Mouse (Mus musculus) kidney, embryonic 14.5 days (tissue): Measurements from ENCODE around the gene Nudcd2. TPM values are rescaled to one million over a fixed set of nuclear protein-coding genes. Genes with fewer than 3 reads are reported as not detected.

Source experiments
- ATAC-seq: fragments of 200-750 bp; cut with Nextera tagmentation; 2 replicates; pipeline ENCODE4 v1.8.0; 2017; ENCODE audit warnings: moderate number of reproducible peaks, mild to moderate bottlenecking, moderate TSS enrichment, moderate library complexity; ENCODE audit not compliant: low FRiP score, low TSS enrichment
- H3K27ac ChIP-seq: fragments of 300-500 bp; sonication (generic); 2 replicates; pipeline ENCODE4 v1.5.1; 2014; ENCODE audit warnings: low read depth, mild to moderate bottlenecking, low read length, moderate library complexity, mixed read lengths
- H3K27me3 ChIP-seq: fragments of 300-500 bp; sonication (generic); 2 replicates; pipeline ENCODE4 v1.6.1; 2014; ENCODE audit warnings: mild to moderate bottlenecking, low read length; ENCODE audit not compliant: control insufficient read depth, insufficient read depth
- H3K36me3 ChIP-seq: fragments of 300-500 bp; sonication (generic); 2 replicates; pipeline ENCODE4 v1.6.1; 2014; ENCODE audit warnings: low read length, mixed read lengths; ENCODE audit not compliant: control insufficient read depth, insufficient read depth
- H3K4me1 ChIP-seq: fragments of 300-500 bp; sonication (generic); 2 replicates; pipeline ENCODE4 v1.6.1; 2014; ENCODE audit warnings: low read length, mixed read lengths; ENCODE audit not compliant: control insufficient read depth, insufficient read depth
- H3K4me2 ChIP-seq: fragments of 300-500 bp; sonication (generic); replicated peaks from 2 replicates; pipeline ENCODE4 v1.6.1; 2014; ENCODE audit warnings: low read depth, mild to moderate bottlenecking, low read length
- H3K4me3 ChIP-seq: fragments of 300-500 bp; sonication (generic); 2 replicates; pipeline ENCODE4 v1.5.1; 2014; ENCODE audit warnings: mild to moderate bottlenecking, low read length
- H3K9ac ChIP-seq: fragments of 300-500 bp; sonication (generic); 2 replicates; pipeline ENCODE4 v1.6.1; 2014; ENCODE audit warnings: low read depth, mild to moderate bottlenecking, low read length, moderate library complexity
- H3K9me3 ChIP-seq: fragments of 300-500 bp; sonication (generic); 2 replicates; pipeline ENCODE4 v1.6.1; 2016; ENCODE audit warnings: low read length; ENCODE audit not compliant: control insufficient read depth
- WGBS: fragments of 180-500 bp; shearing (Covaris S2); extraction: QIAGEN DNeasy Blood & Tissue Kit; methylation state at CpG from one replicate; pipeline ENCODE4 v1.1.7; 2014; 5-methylcytosine and 5-hydroxymethylcytosine counted together
- polyA plus RNA-seq: library from polyadenylated mRNA; unstranded; fragments of >200 nt; fragmentation: Nextera tagmentation; extraction: Ambion mirVana; gene quantifications from 2 replicates; pipeline ENCODE4 v1.2.1, GENCODE M21; 2014

Gene Nudcd2
- polyA plus RNA-seq, 1 experiment from 2014 or later: 204 TPM

DNA sequence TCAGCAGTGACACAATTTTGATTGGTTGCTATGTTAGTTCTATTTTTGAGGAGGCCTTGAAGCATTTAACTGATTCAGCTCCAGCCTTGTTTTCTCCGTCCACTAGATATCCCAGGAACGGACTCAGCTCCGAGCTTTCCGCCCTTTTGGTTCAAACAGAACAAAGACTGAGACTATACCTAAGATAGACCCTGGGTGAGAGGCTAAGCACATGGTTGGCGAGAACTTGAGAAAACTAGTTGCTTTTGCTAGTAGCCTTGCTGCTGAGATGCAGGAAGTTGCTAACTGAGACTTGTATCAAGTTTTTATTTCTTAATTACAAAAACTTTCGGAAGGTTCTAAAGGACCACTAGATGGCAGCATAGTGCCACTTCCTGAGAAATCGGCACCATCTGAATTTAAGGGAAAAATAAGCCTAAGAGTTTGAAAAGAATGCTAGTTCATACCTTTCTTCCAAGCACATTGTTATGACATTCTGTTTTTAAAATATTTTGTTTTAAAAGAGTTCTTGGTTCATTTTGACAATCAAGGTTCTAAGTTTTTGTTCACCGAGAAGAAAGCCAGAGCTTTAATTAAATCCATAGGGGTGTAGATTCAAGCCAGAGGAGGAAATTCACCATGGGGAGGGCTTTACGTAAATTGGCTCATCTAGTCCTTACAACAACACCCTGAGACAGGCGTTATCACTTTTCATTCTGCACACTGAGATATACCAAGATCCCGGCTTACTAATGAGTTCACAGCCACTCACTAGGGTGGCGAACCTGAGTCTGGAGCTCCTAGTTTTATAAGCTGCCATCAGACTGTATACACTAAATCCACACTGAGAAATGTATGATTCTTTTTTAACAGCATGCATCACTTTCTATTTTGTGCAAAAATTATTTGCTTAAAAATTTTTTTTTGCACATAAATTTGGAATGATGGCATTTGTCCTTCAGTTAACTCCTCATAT, 42.1 kb downstream of the Nudcd2 start:
- Histone ChIP-seq H3K27ac (no peak overlapping the region), H3K27me3 (no peaks in the 10 kb centered on the region), H3K4me2 (no peak overlapping the region), H3K4me3 (no peak overlapping the region), H3K9me3 (no peaks in the 10 kb centered on the region), H3K4me1 (no peaks in the 10 kb centered on the region), H3K36me3 (no peaks in the 10 kb centered on the region), H3K9ac (no peak overlapping the region)
- no peak for ATAC-seq
- 55% methylated on average over 12 of the region's 12 CpGs for WGBS

DNA sequence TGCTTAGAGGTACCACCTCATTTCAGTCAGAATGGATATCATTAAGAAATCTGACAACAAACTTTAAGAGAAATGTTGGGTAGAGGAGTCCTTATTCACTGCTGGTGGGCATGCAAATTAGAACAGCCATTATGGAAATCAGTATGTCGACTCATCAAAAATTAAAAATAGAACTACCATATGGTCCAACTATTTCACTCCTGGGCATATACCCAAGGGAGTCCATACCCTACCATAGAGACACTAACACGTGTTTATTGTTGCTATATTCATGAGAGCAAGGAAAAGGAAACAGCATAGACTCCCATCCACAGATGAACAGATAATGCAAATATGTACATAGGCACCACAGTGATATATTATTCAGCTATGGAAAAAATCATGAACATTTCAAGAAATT, 48.4 kb downstream of the Nudcd2 start:
- Histone ChIP-seq H3K27me3 (no peaks in the 10 kb centered on the region), H3K4me2 (no peak overlapping the region), H3K4me3 (no peak overlapping the region), H3K36me3 (no peaks in the 10 kb centered on the region), H3K27ac (no peak overlapping the region), H3K9ac (no peak overlapping the region), H3K9me3 (no peaks in the 10 kb centered on the region), H3K4me1 (no peaks in the 10 kb centered on the region)
- WGBS: 79% methylated on average over 2 of the region's 2 CpGs
- ATAC-seq: no peak

DNA sequence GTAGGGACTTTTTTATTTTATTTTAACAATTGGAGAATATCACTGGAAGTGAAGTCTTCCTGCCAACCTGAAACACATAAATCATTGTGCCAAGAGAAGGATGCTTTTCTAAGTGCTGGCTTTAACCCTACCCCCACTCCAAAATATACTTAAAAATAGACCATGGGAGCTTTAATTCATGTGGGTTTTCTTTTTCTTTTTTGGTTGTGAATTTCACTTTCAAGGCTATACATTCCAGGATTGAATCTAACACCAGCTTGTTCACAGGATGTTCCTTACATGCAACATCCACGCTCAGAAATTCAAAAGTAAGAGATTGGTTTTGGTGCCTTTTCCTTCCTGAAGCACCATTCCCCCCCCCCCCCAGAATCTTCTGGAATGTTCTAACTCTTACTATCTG, 49.9 kb downstream of the Nudcd2 start:
- H3K4me3 ChIP-seq: no peak overlapping the region
- no peak overlapping the region for H3K4me2 ChIP-seq
- no peaks in the 10 kb centered on the region for H3K9me3 ChIP-seq
- H3K27ac ChIP-seq: no peak overlapping the region
- no peaks in the 10 kb centered on the region for H3K36me3 ChIP-seq
- 93% methylated on average over 1 of the region's 1 CpGs for WGBS
- H3K27me3 ChIP-seq: no peaks in the 10 kb centered on the region
- no peak overlapping the region for H3K9ac ChIP-seq
- no peak for ATAC-seq
- H3K4me1 ChIP-seq: no peaks in the 10 kb centered on the region

DNA sequence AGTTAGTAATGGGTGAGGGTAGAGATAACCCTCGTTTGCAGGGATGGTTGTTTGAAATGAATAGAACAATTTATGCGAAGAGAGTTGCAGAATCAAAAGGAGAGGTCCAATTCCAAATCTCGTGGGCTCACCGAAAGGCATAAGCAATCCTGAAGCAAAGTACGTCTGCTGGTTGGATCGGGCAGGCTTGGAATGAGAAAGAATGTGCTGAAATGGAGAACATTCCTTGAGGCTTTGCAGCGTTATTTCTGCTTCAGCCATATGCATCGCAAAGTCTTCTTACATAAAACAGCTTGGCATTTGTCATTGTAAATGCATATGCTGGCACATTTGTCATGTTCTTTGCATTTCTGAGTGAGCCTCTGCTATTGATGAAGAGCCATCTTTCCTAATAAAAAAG, 50.9 kb downstream of the Nudcd2 start:
- H3K4me3 ChIP-seq: no peak overlapping the region
- H3K4me1 ChIP-seq: no peaks in the 10 kb centered on the region
- no peaks in the 10 kb centered on the region for H3K9me3 ChIP-seq
- no peaks in the 10 kb centered on the region for H3K27me3 ChIP-seq
- H3K9ac ChIP-seq: no peak overlapping the region
- no peak overlapping the region for H3K27ac ChIP-seq
- ATAC-seq: no peak
- WGBS: 84% methylated on average over 8 of the region's 8 CpGs
- no peaks in the 10 kb centered on the region for H3K36me3 ChIP-seq
- H3K4me2 ChIP-seq: no peak overlapping the region

DNA sequence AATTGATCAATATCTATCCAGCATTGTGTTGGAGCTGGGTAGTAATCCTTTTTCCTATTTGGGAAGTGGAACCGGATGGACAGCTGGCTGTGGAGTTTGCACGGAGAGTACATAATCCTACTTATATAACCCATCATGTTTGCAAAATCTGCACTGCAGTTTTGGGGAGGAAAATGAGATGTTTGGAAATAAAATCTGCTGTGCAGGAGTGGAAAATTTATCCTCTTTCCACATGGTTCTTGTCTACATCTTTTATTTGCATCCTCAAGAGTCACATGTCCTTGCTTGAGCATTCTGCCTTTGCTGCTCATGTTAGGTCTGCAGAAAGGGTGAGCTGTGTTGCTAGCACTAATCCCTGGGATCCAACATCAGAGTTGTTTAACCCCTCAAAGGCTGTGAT, 53.4 kb downstream of the Nudcd2 start:
- Histone ChIP-seq H3K9me3 (no peaks in the 10 kb centered on the region), H3K9ac (no peak overlapping the region), H3K4me1 (no peaks in the 10 kb centered on the region), H3K36me3 (no peaks in the 10 kb centered on the region), H3K27ac (no peak overlapping the region), H3K4me2 (no peak overlapping the region), H3K27me3 (no peaks in the 10 kb centered on the region), H3K4me3 (no peak overlapping the region)
- ATAC-seq: no peak
- 77% methylated on average over 2 of the region's 2 CpGs for WGBS

Other genes starting within 250 kb of the Nudcd2 start
- 94.7 and 104 TPM in 2 replicates for gene Mat2b, start 38.5 kb upstream of the Nudcd2 start, polyA plus RNA-seq
- 55.6 and 56.6 TPM in 2 replicates for gene Hmmr, start 245 bp upstream of the Nudcd2 start, polyA plus RNA-seq
- gene Ccng1, start 21.6 kb downstream of the Nudcd2 start, polyA plus RNA-seq: 24.7 and 35.2 TPM in 2 replicates